Mouse (Mus musculus) hindbrain, embryonic 10.5 days (tissue): ENCODE results near the gene Itgal. TPM values are rescaled to one million over a fixed set of nuclear protein-coding genes. Genes with fewer than 3 reads are reported as not detected.

ENCODE experiments used
- DNase-seq: peaks from one replicate; pipeline ENCODE4 v3.0.0-alpha.2; 2017; ENCODE audit warnings: low spot score
- H3K27ac ChIP-seq: fragments of 300-500 bp; sonication (generic); 2 replicates; pipeline ENCODE4 v1.5.1; 2016; ENCODE audit warnings: mild to moderate bottlenecking, moderate library complexity
- H3K27me3 ChIP-seq: fragments of 300-500 bp; sonication (generic); 2 replicates; pipeline ENCODE4 v1.6.1; 2016; ENCODE audit warnings: mild to moderate bottlenecking; ENCODE audit not compliant: poor library complexity, insufficient read depth, severe bottlenecking
- H3K36me3 ChIP-seq: fragments of 300-500 bp; sonication (generic); 2 replicates; pipeline ENCODE4 v1.6.1; 2016; ENCODE audit warnings: mild to moderate bottlenecking, moderate library complexity
- H3K4me1 ChIP-seq: fragments of 300-500 bp; sonication (generic); replicated peaks from 2 replicates; pipeline ENCODE4 v1.6.1; 2016; ENCODE audit warnings: mild to moderate bottlenecking
- H3K4me3 ChIP-seq: fragments of 300-500 bp; sonication (generic); 2 replicates; pipeline ENCODE4 v1.5.1; 2016; ENCODE audit warnings: mild to moderate bottlenecking, moderate library complexity
- H3K9me3 ChIP-seq: fragments of 300-500 bp; sonication (generic); 2 replicates; pipeline ENCODE4 v1.6.1; 2016; ENCODE audit warnings: mild to moderate bottlenecking, moderate library complexity
- WGBS: fragments of 180-500 bp; shearing (Covaris S2); methylation state at CpG from one replicate; pipeline ENCODE4 v1.1.7; 2016; 5-methylcytosine and 5-hydroxymethylcytosine counted together
- polyA plus RNA-seq: library from polyadenylated mRNA; unstranded; fragments of >200 nt; fragmentation: Nextera tagmentation; extraction: Ambion mirVana; gene quantifications from 2 replicates; pipeline ENCODE4 v1.2.1, GENCODE M21; 2016

Gene Itgal
- polyA plus RNA-seq, 1 experiment from 2014 or later: 0.68 TPM

- Histone ChIP-seq H3K4me3 (no peak overlapping the region), H3K27ac (no peak overlapping the region), H3K36me3 (no peaks in the 10 kb centered on the region), H3K27me3 (no peaks in the 10 kb centered on the region), H3K4me1 (peaks cover 3% of the 10 kb centered on the region; the same call in 1 of the 2 replicates), H3K9me3 (peaks cover 20% of the 10 kb centered on the region)
- 70% methylated on average over 1 of the region's 1 CpGs for WGBS
- no peak for DNase-seq
Measured at GRCm38 (mm10) chr7:127287940-127288339, 8.1 kb upstream of the Itgal start.

GRCm38 (mm10) chr7:127289306-127289705, 6.8 kb upstream of the Itgal start:
- no peak for DNase-seq
- H3K9me3 ChIP-seq: peaks cover 20% of the 10 kb centered on the region
- H3K27ac ChIP-seq: no peak overlapping the region
- no peak overlapping the region for H3K4me3 ChIP-seq
- no peaks in the 10 kb centered on the region for H3K27me3 ChIP-seq
- peaks cover 3% of the 10 kb centered on the region; the same call in 1 of the 2 replicates for H3K4me1 ChIP-seq
- H3K36me3 ChIP-seq: no peaks in the 10 kb centered on the region
- WGBS: 80% methylated on average over 2 of the region's 2 CpGs

- 72% methylated on average over 8 of the region's 8 CpGs for WGBS
- Histone ChIP-seq H3K9me3 (peaks cover 20% of the 10 kb centered on the region), H3K27me3 (no peaks in the 10 kb centered on the region), H3K4me1 (peaks cover 3% of the 10 kb centered on the region; the same call in 1 of the 2 replicates), H3K4me3 (no peak overlapping the region), H3K27ac (no peak overlapping the region), H3K36me3 (no peaks in the 10 kb centered on the region)
- no peak for DNase-seq
Measured at GRCm38 (mm10) chr7:127290142-127290541, 5.9 kb upstream of the Itgal start.

- no peak overlapping the region for H3K4me3 ChIP-seq
- no peaks in the 10 kb centered on the region for H3K9me3 ChIP-seq
- DNase-seq: no peak
- H3K27ac ChIP-seq: no peak overlapping the region
- H3K27me3 ChIP-seq: no peaks in the 10 kb centered on the region
- no peaks in the 10 kb centered on the region for H3K36me3 ChIP-seq
- 85% methylated on average over 5 of the region's 5 CpGs for WGBS
- H3K4me1 ChIP-seq: no peaks in the 10 kb centered on the region
Measured at GRCm38 (mm10) chr7:127296786-127297555, 911 bp downstream of the Itgal start.

GRCm38 (mm10) chr7:127297586-127298193, 1.6 kb downstream of the Itgal start:
- no peaks in the 10 kb centered on the region for H3K4me1 ChIP-seq
- DNase-seq: no peak
- H3K36me3 ChIP-seq: no peaks in the 10 kb centered on the region
- 85% methylated on average over 5 of the region's 5 CpGs for WGBS
- H3K27ac ChIP-seq: no peak overlapping the region
- no peaks in the 10 kb centered on the region for H3K27me3 ChIP-seq
- H3K4me3 ChIP-seq: no peak overlapping the region
- H3K9me3 ChIP-seq: no peaks in the 10 kb centered on the region

GRCm38 (mm10) chr7:127308431-127308830, 12.4 kb downstream of the Itgal start:
- H3K36me3 ChIP-seq: no peaks in the 10 kb centered on the region
- no peaks in the 10 kb centered on the region for H3K27me3 ChIP-seq
- no peak overlapping the region for H3K4me3 ChIP-seq
- 89% methylated on average over 2 of the region's 2 CpGs for WGBS
- DNase-seq: no peak
- no peaks in the 10 kb centered on the region; the same call in 1 of the 2 replicates for H3K4me1 ChIP-seq
- no peaks in the 10 kb centered on the region for H3K9me3 ChIP-seq
- H3K27ac ChIP-seq: no peak overlapping the region

GRCm38 (mm10) chr7:127308887-127309286, 12.8 kb downstream of the Itgal start:
- peak; percentile 53 for DNase-seq
- H3K4me3 ChIP-seq: no peak overlapping the region
- no peaks in the 10 kb centered on the region; the same call in 1 of the 2 replicates for H3K4me1 ChIP-seq
- WGBS: 68% methylated on average over 4 of the region's 4 CpGs
- H3K27ac ChIP-seq: no peak overlapping the region
- no peaks in the 10 kb centered on the region for H3K9me3 ChIP-seq
- no peaks in the 10 kb centered on the region for H3K27me3 ChIP-seq
- no peaks in the 10 kb centered on the region for H3K36me3 ChIP-seq

- DNase-seq: no peak
- H3K27ac ChIP-seq: no peak overlapping the region
- H3K4me3 ChIP-seq: no peak overlapping the region
- 71% methylated on average over 12 of the region's 12 CpGs for WGBS
- no peaks in the 10 kb centered on the region for H3K9me3 ChIP-seq
- H3K36me3 ChIP-seq: no peaks in the 10 kb centered on the region
- H3K27me3 ChIP-seq: no peaks in the 10 kb centered on the region
- H3K4me1 ChIP-seq: no peaks in the 10 kb centered on the region; the same call in 1 of the 2 replicates
Measured at GRCm38 (mm10) chr7:127309951-127310350, 13.9 kb downstream of the Itgal start.

GRCm38 (mm10) chr7:127313912-127314311, 17.9 kb downstream of the Itgal start:
- Histone ChIP-seq H3K4me3 (no peak overlapping the region), H3K4me1 (no peaks in the 10 kb centered on the region; the same call in 1 of the 2 replicates), H3K9me3 (no peaks in the 10 kb centered on the region), H3K27ac (no peak overlapping the region), H3K27me3 (no peaks in the 10 kb centered on the region), H3K36me3 (no peaks in the 10 kb centered on the region)
- WGBS: 44% methylated on average over 8 of the region's 8 CpGs
- no peak for DNase-seq

- WGBS: 73% methylated on average over 4 of the region's 4 CpGs
- no peak for DNase-seq
Measured at GRCm38 (mm10) chr7:127321106-127321505, 25.0 kb downstream of the Itgal start.

GRCm38 (mm10) chr7:127322085-127322484, 26.0 kb downstream of the Itgal start:
- no peak overlapping the region for H3K27ac ChIP-seq
- H3K4me1 ChIP-seq: peaks cover 10% of the 10 kb centered on the region; the same call in 1 of the 2 replicates
- 42% methylated on average over 5 of the region's 5 CpGs for WGBS
- H3K9me3 ChIP-seq: no peaks in the 10 kb centered on the region
- H3K36me3 ChIP-seq: no peaks in the 10 kb centered on the region
- DNase-seq: peak; percentile 25
- H3K4me3 ChIP-seq: no peak overlapping the region
- no peaks in the 10 kb centered on the region for H3K27me3 ChIP-seq

More at GRCm38 (mm10) chr7:127321106-127321505, 25.0 kb downstream of the Itgal start:
- Histone ChIP-seq H3K9me3 (no peaks in the 10 kb centered on the region), H3K4me3 (no peak overlapping the region), H3K27ac (no peak overlapping the region), H3K4me1 (0 out of 2 replicates have a peak, but pooled peaks cover 4% of the 10 kb centered on the region), H3K36me3 (no peaks in the 10 kb centered on the region), H3K27me3 (no peaks in the 10 kb centered on the region)

- Histone ChIP-seq H3K27ac (no peak overlapping the region), H3K4me1 (peaks cover 12% of the 10 kb centered on the region; the same call in 1 of the 2 replicates), H3K36me3 (no peaks in the 10 kb centered on the region), H3K4me3 (no peak overlapping the region), H3K9me3 (no peaks in the 10 kb centered on the region), H3K27me3 (no peaks in the 10 kb centered on the region)
- 91% methylated on average over 7 of the region's 7 CpGs for WGBS
- DNase-seq: no peak
Measured at GRCm38 (mm10) chr7:127324944-127325343, 28.9 kb downstream of the Itgal start.

GRCm38 (mm10) chr7:127325550-127325949, 29.5 kb downstream of the Itgal start:
- Histone ChIP-seq H3K4me3 (no peak overlapping the region), H3K27me3 (no peaks in the 10 kb centered on the region), H3K27ac (no peak overlapping the region), H3K9me3 (no peaks in the 10 kb centered on the region), H3K36me3 (no peaks in the 10 kb centered on the region), H3K4me1 (peaks cover 12% of the 10 kb centered on the region; the same call in 1 of the 2 replicates)
- 86% methylated on average over 8 of the region's 8 CpGs for WGBS
- no peak for DNase-seq
